Mouse (Mus musculus): ENCODE data around the gene Mospd3. TPM values are rescaled to one million over a fixed set of nuclear protein-coding genes. Genes with fewer than 3 reads are reported as not detected.

Mospd3 gene
- polyA plus RNA-seq, 1 experiment: 164 TPM

DNA sequence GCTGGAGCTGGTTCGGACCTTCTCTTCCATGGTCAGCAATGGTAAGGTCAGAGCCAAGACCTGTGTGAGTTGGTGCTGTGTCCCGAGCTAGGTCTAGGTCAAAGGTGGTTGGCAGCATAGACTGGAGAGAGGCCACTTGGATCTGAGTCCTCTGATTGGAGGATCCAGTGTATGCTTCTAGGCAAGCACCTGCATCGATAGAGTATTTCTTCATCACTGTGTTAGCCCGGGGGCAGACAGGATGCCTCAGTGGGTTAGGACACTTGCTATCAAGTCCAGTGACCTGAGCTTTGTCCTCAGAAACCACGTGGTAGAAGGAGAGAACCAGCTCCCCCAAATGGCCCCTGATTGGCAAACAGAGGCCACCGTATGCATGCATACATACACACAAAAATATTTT lies 20.6 kb downstream of the Mospd3 start:
- H3K4me1 ChIP-seq (ENCODE audit: control insufficient read depth, insufficient read depth, insufficient read length, low read length): no peaks in the 10 kb centered on the region
- H3K4me3 ChIP-seq (ENCODE audit: low read depth, low read length): no peak overlapping the region
- WGBS: 70% methylated on average over 6 of the region's 6 CpGs
- TF ChIP-seq POLR2A (IDR thresholded peaks at IDR 0.05; ENCODE audit: low read depth, low read length) (no peak), CTCF (IDR thresholded peaks at IDR 0.05; ENCODE audit: extremely low read depth, insufficient read length, insufficient replicate concordance, low read depth, low read length) (no peak)
- H3K27me3 ChIP-seq (ENCODE audit: control insufficient read depth, insufficient read depth, low read length): peaks cover 11% of the 10 kb centered on the region; the same call in 1 of the 2 replicates
- H3K27ac ChIP-seq (ENCODE audit: insufficient read depth, low read depth, low read length): no peak overlapping the region
- H3K36me3 ChIP-seq (ENCODE audit: control insufficient read depth, insufficient read depth, low read length): no peaks in the 10 kb centered on the region

DNA sequence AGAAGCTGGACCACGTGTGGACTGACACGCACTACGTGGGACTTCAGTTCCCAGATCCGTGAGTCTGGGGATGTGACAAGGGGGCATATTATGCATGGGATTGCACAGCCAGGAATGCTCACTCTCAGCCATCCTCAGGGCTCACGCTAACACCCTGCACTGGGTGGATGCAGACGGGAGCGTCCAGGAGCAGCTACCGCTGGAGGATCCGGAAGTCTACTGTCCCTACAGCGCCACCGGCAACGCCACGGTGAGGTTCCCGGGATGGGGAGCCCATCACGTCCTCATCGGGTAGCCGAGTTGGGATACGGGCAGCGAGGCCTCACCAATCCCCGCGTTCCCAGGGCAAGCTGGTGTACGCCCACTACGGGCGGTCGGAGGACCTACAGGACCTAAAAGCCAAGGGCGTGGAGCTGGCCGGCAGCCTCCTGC lies 26.4 kb downstream of the Mospd3 start:
- WGBS: 13% methylated on average over 27 of the region's 27 CpGs
- H3K4me1 ChIP-seq (ENCODE audit: control insufficient read depth, insufficient read depth, insufficient read length, low read length): peaks cover 3% of the 10 kb centered on the region
- H3K4me3 ChIP-seq (ENCODE audit: low read depth, low read length): no peak overlapping the region
- TF ChIP-seq POLR2A (IDR thresholded peaks at IDR 0.05; ENCODE audit: low read depth, low read length) (no peak), CTCF (IDR thresholded peaks at IDR 0.05; ENCODE audit: extremely low read depth, insufficient read length, insufficient replicate concordance, low read depth, low read length) (no peak)
- no peaks in the 10 kb centered on the region for H3K36me3 ChIP-seq (ENCODE audit: control insufficient read depth, insufficient read depth, low read length)
- H3K27ac ChIP-seq (ENCODE audit: insufficient read depth, low read depth, low read length): no peak overlapping the region
- no peaks in the 10 kb centered on the region for H3K27me3 ChIP-seq (ENCODE audit: control insufficient read depth, insufficient read depth, low read length)

DNA sequence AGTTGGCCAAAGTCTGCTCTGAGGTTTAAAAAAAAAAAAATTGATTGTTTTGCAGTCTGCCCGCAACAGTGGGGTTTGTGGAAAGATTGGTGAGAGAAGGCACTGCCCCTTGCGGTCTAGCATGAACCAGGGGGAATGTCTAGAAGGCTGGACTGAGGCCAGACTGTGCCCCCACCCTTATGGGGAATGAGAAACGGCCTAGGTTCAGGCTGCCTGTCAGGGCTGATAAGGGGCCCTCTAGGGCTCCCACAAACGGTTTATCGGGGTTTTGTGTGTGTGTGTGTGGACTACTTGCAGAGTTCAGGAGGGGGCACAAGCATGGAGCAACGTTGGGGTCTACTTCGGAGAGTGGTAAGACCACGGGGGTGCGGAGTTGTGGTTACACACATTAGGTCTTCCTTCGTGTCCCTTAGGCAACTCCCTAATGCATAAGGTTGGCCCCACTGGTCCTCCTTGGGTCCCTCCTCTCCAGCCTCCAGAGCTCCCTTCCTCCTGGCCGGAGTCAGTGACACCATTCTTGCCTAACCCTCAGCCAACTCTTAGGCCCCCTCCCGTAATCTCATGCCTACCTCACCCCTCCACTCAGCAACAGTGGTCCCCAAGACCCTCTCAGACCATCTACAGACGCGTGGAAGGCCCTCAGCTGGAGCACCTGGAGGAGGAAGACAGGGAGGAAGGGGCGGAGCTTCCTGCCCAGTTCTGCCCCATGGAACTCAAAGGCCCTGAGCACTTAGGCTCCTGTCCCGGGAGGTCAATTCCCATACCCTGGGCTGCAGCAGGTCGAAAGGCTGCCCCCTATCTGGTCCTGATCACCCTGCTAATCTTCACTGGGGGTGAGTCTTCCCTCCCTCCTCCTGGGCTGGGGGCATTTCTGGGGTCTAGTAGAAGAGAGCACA lies 29.9 kb downstream of the Mospd3 start:
- Histone ChIP-seq H3K27ac (ENCODE audit: insufficient read depth, low read depth, low read length) (no peak overlapping the region), H3K4me1 (ENCODE audit: control insufficient read depth, insufficient read depth, insufficient read length, low read length) (peaks cover 3% of the 10 kb centered on the region), H3K4me3 (ENCODE audit: low read depth, low read length) (no peak overlapping the region), H3K36me3 (ENCODE audit: control insufficient read depth, insufficient read depth, low read length) (no peaks in the 10 kb centered on the region), H3K27me3 (ENCODE audit: control insufficient read depth, insufficient read depth, low read length) (no peaks in the 10 kb centered on the region)
- no peak for TF ChIP-seq POLR2A (IDR thresholded peaks at IDR 0.05; ENCODE audit: low read depth, low read length)
- TF ChIP-seq CTCF (IDR thresholded peaks at IDR 0.05; ENCODE audit: extremely low read depth, insufficient read length, insufficient replicate concordance, low read depth, low read length): no peak
- WGBS: 66% methylated on average over 17 of the region's 17 CpGs

DNA sequence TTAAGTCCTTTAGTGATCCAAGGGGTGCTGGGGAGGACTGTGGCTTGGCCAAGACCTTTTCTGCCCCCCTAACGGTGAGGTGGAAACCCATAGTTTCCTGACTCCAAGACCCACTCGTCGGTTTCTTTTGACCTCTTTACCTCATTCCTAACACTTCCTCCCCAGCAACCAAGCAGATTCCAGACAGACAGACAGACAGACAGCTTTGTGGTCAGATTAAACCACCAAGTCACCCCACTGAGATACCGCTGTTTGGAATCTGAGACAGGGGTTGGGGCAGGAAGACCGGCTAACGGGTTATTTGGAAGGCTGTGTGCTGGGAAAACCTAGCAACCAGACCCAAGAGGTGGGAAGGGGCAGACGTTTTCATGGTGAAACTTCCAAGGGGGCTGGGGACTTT lies 30.7 kb downstream of the Mospd3 start:
- Histone ChIP-seq H3K27me3 (ENCODE audit: control insufficient read depth, insufficient read depth, low read length) (no peaks in the 10 kb centered on the region), H3K36me3 (ENCODE audit: control insufficient read depth, insufficient read depth, low read length) (no peaks in the 10 kb centered on the region), H3K27ac (ENCODE audit: insufficient read depth, low read depth, low read length) (no peak overlapping the region), H3K4me1 (ENCODE audit: control insufficient read depth, insufficient read depth, insufficient read length, low read length) (peaks cover 3% of the 10 kb centered on the region), H3K4me3 (ENCODE audit: low read depth, low read length) (no peak overlapping the region)
- 42% methylated on average over 7 of the region's 7 CpGs for WGBS
- TF ChIP-seq CTCF (IDR thresholded peaks at IDR 0.05; ENCODE audit: extremely low read depth, insufficient read length, insufficient replicate concordance, low read depth, low read length) (no peak), POLR2A (IDR thresholded peaks at IDR 0.05; ENCODE audit: low read depth, low read length) (no peak)

DNA sequence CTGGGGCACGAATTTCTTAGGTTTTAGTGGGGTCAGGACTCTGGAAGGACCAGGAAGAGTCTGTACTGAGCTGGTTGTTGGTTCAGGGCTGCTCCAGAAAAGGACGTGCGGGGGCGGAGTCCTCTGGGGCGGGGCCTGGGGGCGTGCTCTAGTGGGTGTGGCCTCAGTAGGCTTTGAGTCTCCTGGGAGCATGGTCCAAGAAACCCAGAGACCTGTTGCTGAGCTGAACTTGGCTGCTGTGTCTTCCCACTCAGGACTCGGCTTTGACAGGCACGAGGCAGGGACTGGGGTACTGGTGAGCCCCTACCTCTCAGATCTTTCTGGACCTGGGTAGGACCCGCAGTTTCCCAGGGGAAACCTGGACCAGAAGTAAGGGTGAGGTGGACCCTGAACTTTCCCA lies 31.2 kb downstream of the Mospd3 start, which contains the start of gene Tfr2:
Tfr2 (plus strand) TSS at position 176 of the 400 bp plus-strand sequence.
- Histone ChIP-seq H3K36me3 (ENCODE audit: control insufficient read depth, insufficient read depth, low read length) (no peaks in the 10 kb centered on the region), H3K27ac (ENCODE audit: insufficient read depth, low read depth, low read length) (no peak within 1 kb of the TSS), H3K27me3 (ENCODE audit: control insufficient read depth, insufficient read depth, low read length) (no peaks in the 10 kb centered on the region), H3K4me3 (ENCODE audit: low read depth, low read length) (peak within 1 kb of the TSS; percentile 16; the same call in 1 of the 2 replicates), H3K4me1 (ENCODE audit: control insufficient read depth, insufficient read depth, insufficient read length, low read length) (peaks cover 3% of the 10 kb centered on the region)
- TF ChIP-seq CTCF (IDR thresholded peaks at IDR 0.05; ENCODE audit: extremely low read depth, insufficient read length, insufficient replicate concordance, low read depth, low read length): no peak
- no peak for TF ChIP-seq POLR2A (IDR thresholded peaks at IDR 0.05; ENCODE audit: low read depth, low read length)
- 7% methylated on average over 9 of the region's 9 CpGs for WGBS

DNA sequence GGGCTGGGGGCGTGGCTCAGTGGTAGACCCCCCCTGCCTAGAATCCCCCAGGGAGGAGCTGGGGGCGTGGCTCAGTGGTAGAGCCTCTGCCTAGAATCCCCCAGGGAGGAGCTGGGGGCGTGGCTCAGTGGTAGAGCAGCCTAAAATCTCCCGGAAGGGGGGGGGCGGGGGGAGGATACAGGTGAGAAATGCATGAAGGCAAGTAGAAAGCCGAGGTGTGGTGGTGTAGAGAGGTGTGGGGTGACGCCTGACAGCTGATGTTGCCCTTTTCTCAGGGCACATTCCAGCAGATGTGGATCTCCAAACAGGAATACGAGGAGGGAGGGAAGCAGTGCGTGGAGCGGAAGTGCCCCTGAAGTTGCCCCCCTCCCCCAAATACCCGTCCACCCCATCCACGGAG lies 31.8 kb downstream of the Mospd3 start:
- H3K4me1 ChIP-seq (ENCODE audit: control insufficient read depth, insufficient read depth, insufficient read length, low read length): peaks cover 3% of the 10 kb centered on the region
- H3K4me3 ChIP-seq (ENCODE audit: low read depth, low read length): no peak overlapping the region
- no peaks in the 10 kb centered on the region for H3K27me3 ChIP-seq (ENCODE audit: control insufficient read depth, insufficient read depth, low read length)
- WGBS: 64% methylated on average over 12 of the region's 12 CpGs
- H3K27ac ChIP-seq (ENCODE audit: insufficient read depth, low read depth, low read length): no peak overlapping the region
- TF ChIP-seq POLR2A (IDR thresholded peaks at IDR 0.05; ENCODE audit: low read depth, low read length): no peak
- TF ChIP-seq CTCF (IDR thresholded peaks at IDR 0.05; ENCODE audit: extremely low read depth, insufficient read length, insufficient replicate concordance, low read depth, low read length): no peak
- H3K36me3 ChIP-seq (ENCODE audit: control insufficient read depth, insufficient read depth, low read length): no peaks in the 10 kb centered on the region

DNA sequence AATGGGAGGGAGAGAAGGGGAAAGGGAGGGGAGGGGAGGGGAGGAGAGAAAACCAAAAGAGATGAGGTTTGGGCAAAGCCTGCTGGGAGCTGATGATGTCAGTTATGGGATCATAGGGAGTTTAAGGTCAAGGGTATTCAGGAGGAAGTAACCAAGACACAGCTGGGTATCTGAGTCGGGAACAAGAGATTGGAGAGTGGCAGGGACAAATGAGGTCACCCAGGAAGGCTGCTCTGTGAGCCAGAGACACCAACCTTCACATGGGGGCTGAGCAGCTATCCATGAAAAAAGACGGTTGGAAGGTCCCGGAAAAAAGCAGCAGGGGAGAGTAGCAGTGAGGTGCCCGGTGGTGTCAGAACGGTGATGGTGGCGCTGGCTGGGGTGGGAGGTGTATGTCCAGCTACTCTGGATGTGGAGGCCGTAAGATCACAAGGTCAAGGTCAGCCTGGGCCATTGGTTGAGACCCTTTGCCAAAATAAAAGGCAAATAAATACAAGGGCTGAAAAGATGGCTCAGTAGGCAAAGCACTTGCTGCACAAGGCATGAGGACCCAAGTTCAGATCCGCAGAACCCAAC lies 32.5 kb downstream of the Mospd3 start:
- no peaks in the 10 kb centered on the region for H3K36me3 ChIP-seq (ENCODE audit: control insufficient read depth, insufficient read depth, low read length)
- no peak for TF ChIP-seq CTCF (IDR thresholded peaks at IDR 0.05; ENCODE audit: extremely low read depth, insufficient read length, insufficient replicate concordance, low read depth, low read length)
- TF ChIP-seq POLR2A (IDR thresholded peaks at IDR 0.05; ENCODE audit: low read depth, low read length): no peak
- 75% methylated on average over 8 of the region's 8 CpGs for WGBS
- peaks cover 3% of the 10 kb centered on the region for H3K4me1 ChIP-seq (ENCODE audit: control insufficient read depth, insufficient read depth, insufficient read length, low read length)
- no peak overlapping the region for H3K27ac ChIP-seq (ENCODE audit: insufficient read depth, low read depth, low read length)
- H3K27me3 ChIP-seq (ENCODE audit: control insufficient read depth, insufficient read depth, low read length): no peaks in the 10 kb centered on the region
- no peak overlapping the region for H3K4me3 ChIP-seq (ENCODE audit: low read depth, low read length)

Data from small intestine, adult 2 months (tissue).